Mouse (Mus musculus): ENCODE results near the gene Ptgs2. TPM values are rescaled to one million over a fixed set of nuclear protein-coding genes. Genes with fewer than 3 reads are reported as not detected.
A peak's percentile ranks its signal among the peaks of the same experiment; 100 is the strongest.

The Ptgs2 gene
- polyA plus RNA-seq, 1 experiment: 60.3 TPM

DNA sequence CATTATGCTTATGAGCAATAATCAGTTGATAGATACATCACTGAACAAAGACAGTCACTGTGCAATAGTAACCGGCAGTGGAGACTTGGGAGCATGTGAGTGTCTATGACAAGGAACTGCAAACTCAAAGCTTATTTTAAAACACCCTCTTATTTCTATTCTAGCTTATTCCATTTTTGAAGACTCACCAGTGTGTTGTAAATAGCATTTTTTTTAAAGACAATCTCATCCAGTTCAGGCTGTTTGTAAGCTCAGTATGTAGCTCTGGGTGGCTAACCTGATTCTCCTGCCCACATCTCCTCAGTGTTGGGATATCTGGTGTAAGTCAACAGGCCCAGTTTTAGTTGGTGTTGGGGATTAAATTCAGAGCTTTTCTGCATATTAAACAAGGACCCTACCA is 42.1 kb downstream of the Ptgs2 start:
- Histone ChIP-seq H3K4me1 (ENCODE audit: control insufficient read depth, insufficient read depth, low read length) (0 out of 2 replicates have a peak, but pooled peaks cover 3% of the 10 kb centered on the region), H3K27ac (ENCODE audit: insufficient read depth, low read length) (no peak overlapping the region), H3K4me3 (ENCODE audit: insufficient read depth, low read length) (no peak overlapping the region)
- TF ChIP-seq POLR2A (IDR thresholded peaks at IDR 0.05; ENCODE audit: low read depth, low read length) (no peak), CTCF (IDR thresholded peaks at IDR 0.05; ENCODE audit: borderline replicate concordance, insufficient read depth, low read length) (no peak)

DNA sequence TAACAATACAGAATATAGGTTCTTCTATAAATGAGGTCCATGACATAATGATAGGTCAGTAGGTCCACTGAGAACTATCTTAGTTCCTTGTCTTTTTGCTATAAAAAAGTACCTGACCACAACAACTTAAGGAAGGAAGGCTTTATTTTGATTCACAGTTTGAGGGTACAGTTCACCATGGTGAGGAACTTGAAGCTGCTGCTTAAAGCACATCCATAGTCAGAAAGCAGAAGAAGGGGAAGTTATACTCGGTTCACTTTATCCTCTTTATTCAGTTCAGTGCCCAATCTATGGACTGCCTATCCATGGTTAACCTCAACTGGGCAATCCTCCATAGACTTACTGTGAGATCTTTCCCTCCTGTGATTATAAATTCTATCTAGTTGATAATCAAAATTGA is 43.7 kb downstream of the Ptgs2 start:
- no peak for TF ChIP-seq POLR2A (IDR thresholded peaks at IDR 0.05; ENCODE audit: low read depth, low read length)
- TF ChIP-seq CTCF (IDR thresholded peaks at IDR 0.05; ENCODE audit: borderline replicate concordance, insufficient read depth, low read length): no peak
- Histone ChIP-seq H3K4me3 (ENCODE audit: insufficient read depth, low read length) (no peak overlapping the region), H3K4me1 (ENCODE audit: control insufficient read depth, insufficient read depth, low read length) (peaks cover 4% of the 10 kb centered on the region; the same call in 1 of the 2 replicates), H3K27ac (ENCODE audit: insufficient read depth, low read length) (no peak overlapping the region)

- Histone ChIP-seq H3K4me1 (ENCODE audit: control insufficient read depth, insufficient read depth, low read length) (peaks cover 4% of the 10 kb centered on the region; the same call in 1 of the 2 replicates), H3K4me3 (ENCODE audit: insufficient read depth, low read length) (no peak overlapping the region), H3K27ac (ENCODE audit: insufficient read depth, low read length) (no peak overlapping the region)
- TF ChIP-seq CTCF (IDR thresholded peaks at IDR 0.05; ENCODE audit: borderline replicate concordance, insufficient read depth, low read length) (no peak), POLR2A (IDR thresholded peaks at IDR 0.05; ENCODE audit: low read depth, low read length) (no peak)
These were observed 45.2 kb downstream of the Ptgs2 start for GRCm38 (mm10) chr1:150145049-150145448.

GRCm38 (mm10) chr1:150147272-150147671 is 47.4 kb downstream of the Ptgs2 start:
- Histone ChIP-seq H3K4me1 (ENCODE audit: control insufficient read depth, insufficient read depth, low read length) (peaks cover 7% of the 10 kb centered on the region), H3K4me3 (ENCODE audit: insufficient read depth, low read length) (no peak overlapping the region), H3K27ac (ENCODE audit: insufficient read depth, low read length) (peak overlapping the region; percentile 36; the same call in 1 of the 2 replicates)
- TF ChIP-seq POLR2A (IDR thresholded peaks at IDR 0.05; ENCODE audit: low read depth, low read length) (no peak), CTCF (IDR thresholded peaks at IDR 0.05; ENCODE audit: borderline replicate concordance, insufficient read depth, low read length) (no peak)

GRCm38 (mm10) chr1:150151411-150151810 is 51.6 kb downstream of the Ptgs2 start:
- Histone ChIP-seq H3K4me3 (ENCODE audit: insufficient read depth, low read length) (no peak overlapping the region), H3K4me1 (ENCODE audit: control insufficient read depth, insufficient read depth, low read length) (peaks cover 7% of the 10 kb centered on the region), H3K27ac (ENCODE audit: insufficient read depth, low read length) (peak overlapping the region; percentile 75; the same call in 1 of the 2 replicates)
- TF ChIP-seq POLR2A (IDR thresholded peaks at IDR 0.05; ENCODE audit: low read depth, low read length) (no peak), CTCF (IDR thresholded peaks at IDR 0.05; ENCODE audit: borderline replicate concordance, insufficient read depth, low read length) (no peak)

Other genes with a start within 250 kb of the Ptgs2 start
- 156 and 277 TPM in 2 replicates for gene Pla2g4a, start 138.7 kb upstream of the Ptgs2 start, polyA plus RNA-seq (2011; ENCODE audit: insufficient read length, low read depth, missing spikeins)
- not detected in 2 replicates for gene Pdc, start 219.4 kb downstream of the Ptgs2 start, polyA plus RNA-seq (2011; ENCODE audit: insufficient read length, low read depth, missing spikeins)